Mouse (Mus musculus) erythroblast, embryonic 14.5 days (primary cell): ENCODE results near the gene Kcnc1. TPM values are rescaled to one million over a fixed set of nuclear protein-coding genes. Genes with fewer than 3 reads are reported as not detected.

Source experiments
- H3K27me3 ChIP-seq: 2 replicates; pipeline ENCODE4 v1.6.1; 2012; ENCODE audit warnings: inconsistent platforms; ENCODE audit not compliant: control insufficient read depth
- H3K36me3 ChIP-seq: 2 replicates; pipeline ENCODE4 v1.6.1; 2012; ENCODE audit warnings: mild to moderate bottlenecking, inconsistent platforms; ENCODE audit not compliant: control insufficient read depth
- H3K4me1 ChIP-seq: 2 replicates; pipeline ENCODE4 v1.6.1; 2012; ENCODE audit warnings: inconsistent platforms; ENCODE audit not compliant: control insufficient read depth
- H3K4me3 ChIP-seq: replicated peaks from 2 replicates; pipeline ENCODE3; 2012; ENCODE audit warnings: moderate library complexity, mild to moderate bottlenecking, inconsistent platforms
- H3K9me3 ChIP-seq: 2 replicates; pipeline ENCODE4 v1.6.1; 2012; ENCODE audit warnings: low read length, inconsistent platforms, mixed read lengths; ENCODE audit not compliant: control insufficient read depth
- GATA1 ChIP-seq: IDR thresholded peaks from 2 replicates; pipeline ENCODE4 v1.6.1; 2012; ENCODE audit warnings: low read length, inconsistent platforms, mixed read lengths
- TAL1 ChIP-seq: IDR thresholded peaks from 3 replicates; pipeline ENCODE4 v1.6.1; 2012; ENCODE audit warnings: low read length, inconsistent platforms, mixed read lengths
- polyA plus RNA-seq: library from polyadenylated mRNA; stranded (reverse); fragments of >175 nt; gene quantifications from 2 replicates; pipeline ENCODE4 v1.2.3, GENCODE M21; 2012

Gene Kcnc1
- polyA plus RNA-seq, 1 experiment, result 0.01 TPM

GRCm38 (mm10) chr7:46477456-46477855, 81.2 kb downstream of the Kcnc1 start:
- Histone ChIP-seq H3K27me3 (no peaks in the 10 kb centered on the region), H3K4me1 (no peaks in the 10 kb centered on the region), H3K9me3 (no peaks in the 10 kb centered on the region), H3K4me3 (no peak overlapping the region), H3K36me3 (no peaks in the 10 kb centered on the region)
- TF ChIP-seq TAL1, result no peak
- TF ChIP-seq GATA1, result no peak

GRCm38 (mm10) chr7:46479793-46480192, 83.5 kb downstream of the Kcnc1 start:
- Histone ChIP-seq H3K4me1 (no peaks in the 10 kb centered on the region), H3K4me3 (no peak overlapping the region), H3K36me3 (no peaks in the 10 kb centered on the region), H3K9me3 (no peaks in the 10 kb centered on the region), H3K27me3 (no peaks in the 10 kb centered on the region)
- TF ChIP-seq GATA1 (no peak), TAL1 (no peak)

- no peaks in the 10 kb centered on the region for H3K27me3 ChIP-seq
- H3K4me3 ChIP-seq, result no peak overlapping the region
- TF ChIP-seq GATA1 (no peak), TAL1 (no peak)
- H3K36me3 ChIP-seq, result no peaks in the 10 kb centered on the region
- H3K9me3 ChIP-seq, result no peaks in the 10 kb centered on the region
- H3K4me1 ChIP-seq, result no peaks in the 10 kb centered on the region
These were observed 85.8 kb downstream of the Kcnc1 start for GRCm38 (mm10) chr7:46482099-46482531.

GRCm38 (mm10) chr7:46483050-46483449, 86.8 kb downstream of the Kcnc1 start:
- H3K36me3 ChIP-seq, result no peaks in the 10 kb centered on the region
- TF ChIP-seq TAL1 (no peak), GATA1 (no peak)
- H3K9me3 ChIP-seq, result no peaks in the 10 kb centered on the region
- H3K4me3 ChIP-seq, result no peak overlapping the region
- H3K27me3 ChIP-seq, result no peaks in the 10 kb centered on the region
- H3K4me1 ChIP-seq, result no peaks in the 10 kb centered on the region

GRCm38 (mm10) chr7:46484223-46484622, 87.9 kb downstream of the Kcnc1 start:
- no peak overlapping the region for H3K4me3 ChIP-seq

GRCm38 (mm10) chr7:46486761-46487160, 90.5 kb downstream of the Kcnc1 start:
- Histone ChIP-seq H3K27me3 (no peaks in the 10 kb centered on the region), H3K36me3 (no peaks in the 10 kb centered on the region)
- no peak for TF ChIP-seq TAL1

More at GRCm38 (mm10) chr7:46484223-46484622, 87.9 kb downstream of the Kcnc1 start:
- no peaks in the 10 kb centered on the region for H3K36me3 ChIP-seq
- TF ChIP-seq GATA1 (no peak), TAL1 (no peak)
- no peaks in the 10 kb centered on the region for H3K27me3 ChIP-seq
- no peaks in the 10 kb centered on the region for H3K9me3 ChIP-seq
- H3K4me1 ChIP-seq, result no peaks in the 10 kb centered on the region

GRCm38 (mm10) chr7:46487354-46487753, 91.1 kb downstream of the Kcnc1 start:
- no peak overlapping the region for H3K4me3 ChIP-seq
- no peaks in the 10 kb centered on the region for H3K4me1 ChIP-seq
- H3K9me3 ChIP-seq, result no peaks in the 10 kb centered on the region
- TF ChIP-seq TAL1 (no peak), GATA1 (no peak)
- H3K36me3 ChIP-seq, result no peaks in the 10 kb centered on the region
- no peaks in the 10 kb centered on the region for H3K27me3 ChIP-seq

More at GRCm38 (mm10) chr7:46486761-46487160, 90.5 kb downstream of the Kcnc1 start:
- Histone ChIP-seq H3K9me3 (no peaks in the 10 kb centered on the region), H3K4me3 (no peak overlapping the region), H3K4me1 (no peaks in the 10 kb centered on the region)

Other genes starting within 250 kb of the Kcnc1 start
- gene Abcc8, start 216.5 kb upstream of the Kcnc1 start, polyA plus RNA-seq, result not detected in 2 replicates
- gene Ush1c, start 158.0 kb upstream of the Kcnc1 start, polyA plus RNA-seq, result not detected in 2 replicates
- gene Otog, start 155.5 kb upstream of the Kcnc1 start, polyA plus RNA-seq, result not detected in 2 replicates
- not detected in 2 replicates for gene Myod1, start 20.0 kb upstream of the Kcnc1 start, polyA plus RNA-seq
- 0.16 and 0.26 TPM in 2 replicates for gene Sergef, start 243.3 kb downstream of the Kcnc1 start, polyA plus RNA-seq